Mouse (Mus musculus) bone marrow, adult 2 months (tissue): ENCODE measurements at regions not wholly inside any gene's neighbourhood (a gene's known extent, or its start where the extent isn't known, plus 50 kb on each side); places are given as distances from the start of the nearest gene placed in this dataset.

Experiments used
- H3K27ac ChIP-seq: fragments of 200-500 bp; 2 replicates; pipeline ENCODE4 v1.5.1; 2012; ENCODE audit warnings: low read depth, mild to moderate bottlenecking, control low read depth, inconsistent platforms, low read length; ENCODE audit not compliant: control insufficient read depth, poor library complexity, insufficient read depth
- H3K4me1 ChIP-seq: fragments of 200-500 bp; 2 replicates; pipeline ENCODE4 v1.6.1; 2011; ENCODE audit warnings: low read length; ENCODE audit not compliant: control insufficient read depth, insufficient read depth
- H3K4me3 ChIP-seq: fragments of 200-500 bp; replicated peaks from 2 replicates; pipeline ENCODE3; 2011; ENCODE audit warnings: mild to moderate bottlenecking, low read depth, low read length, control low read depth; ENCODE audit not compliant: control insufficient read depth
- CTCF ChIP-seq: fragments of 200-500 bp; IDR thresholded peaks from 2 replicates; pipeline ENCODE4 v1.5.1; 2011; ENCODE audit warnings: low read length, control low read depth; ENCODE audit not compliant: control insufficient read depth, insufficient read depth
- POLR2A ChIP-seq: fragments of 200-500 bp; IDR thresholded peaks from 2 replicates; pipeline ENCODE4 v1.6.1; 2011; ENCODE audit warnings: low read depth, mild to moderate bottlenecking, control low read depth, low read length, borderline replicate concordance; ENCODE audit not compliant: control insufficient read depth
- WGBS: fragments of 180-500 bp; shearing (Covaris S2); methylation state at CpG from one replicate; pipeline ENCODE4 v1.1.7; 2018; 5-methylcytosine and 5-hydroxymethylcytosine counted together

DNA sequence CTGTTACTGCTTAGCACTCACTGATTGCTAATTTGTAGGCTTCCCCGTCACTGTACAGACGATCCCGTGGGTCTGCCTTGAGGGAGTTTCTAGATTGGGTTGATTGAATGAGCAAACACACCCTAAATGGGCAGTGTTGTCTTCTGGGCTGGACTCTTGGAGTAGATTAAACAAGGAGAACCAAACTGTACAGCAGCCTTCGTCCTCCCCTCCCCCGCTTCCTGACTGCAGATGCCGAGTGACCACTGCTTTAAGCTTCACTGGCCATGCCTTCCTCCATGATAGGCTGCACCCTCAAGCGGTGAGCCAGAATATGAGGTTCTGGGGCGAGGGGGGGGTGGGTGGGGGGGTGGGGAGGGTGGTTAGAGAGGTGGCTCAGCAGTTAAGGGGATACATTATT, 201.5 kb upstream of the Zfp64 start:
- WGBS: 26% methylated on average over 8 of the region's 8 CpGs
- TF ChIP-seq CTCF (no peak), POLR2A (no peak)
- no peak overlapping the region for H3K4me3 ChIP-seq
- H3K27ac ChIP-seq: no peak overlapping the region
- H3K4me1 ChIP-seq: no peaks in the 10 kb centered on the region

GRCm38 (mm10) chr2:169154881-169155280, 199.5 kb upstream of the Zfp64 start:
- Histone ChIP-seq H3K27ac (no peak overlapping the region), H3K4me3 (no peak overlapping the region), H3K4me1 (no peaks in the 10 kb centered on the region)
- TF ChIP-seq POLR2A (no peak), CTCF (no peak)
- 84% methylated on average over 12 of the region's 12 CpGs for WGBS

DNA sequence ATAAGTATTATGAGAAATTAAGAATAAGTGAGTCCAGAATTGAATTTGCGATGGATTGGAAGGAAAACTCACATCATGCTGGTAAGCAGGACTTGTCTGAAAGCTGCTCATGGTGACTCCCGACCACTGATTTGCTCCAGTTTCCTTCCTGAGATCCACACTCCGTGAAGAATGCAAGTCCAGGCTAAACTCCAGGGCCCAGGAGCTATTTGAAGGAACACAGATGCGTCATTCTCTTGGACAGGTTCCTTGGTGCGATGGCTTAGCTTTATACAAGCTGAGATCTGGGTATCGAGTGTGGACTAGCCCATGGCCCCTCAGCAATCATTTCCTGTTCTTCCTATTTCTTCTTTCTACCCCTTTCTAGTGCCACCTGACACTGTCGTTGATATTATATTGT, 192.3 kb upstream of the Zfp64 start:
- Histone ChIP-seq H3K27ac (no peak overlapping the region), H3K4me3 (no peak overlapping the region), H3K4me1 (no peaks in the 10 kb centered on the region)
- WGBS: 65% methylated on average over 7 of the region's 7 CpGs
- TF ChIP-seq CTCF: no peak
- no peak for TF ChIP-seq POLR2A

DNA sequence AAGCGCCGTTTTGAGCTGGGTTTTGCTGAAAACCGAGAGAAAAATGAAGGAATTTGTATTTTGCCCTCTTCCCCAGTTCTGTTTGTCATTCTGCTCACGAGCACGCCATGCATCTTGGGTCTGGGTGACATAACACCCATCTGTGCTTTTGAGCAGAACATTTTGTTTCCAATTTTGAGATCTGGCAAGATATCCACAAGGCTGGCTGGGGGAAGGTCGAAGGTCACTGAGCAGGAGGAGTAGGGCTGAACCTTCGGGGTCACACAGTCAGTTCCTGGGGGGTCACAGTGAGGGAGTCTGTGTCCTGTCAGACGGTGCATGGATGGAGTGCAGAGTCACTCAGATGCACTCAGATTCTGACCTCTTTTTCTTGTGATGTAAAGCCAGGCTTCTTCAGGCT, 186.8 kb upstream of the Zfp64 start:
- Histone ChIP-seq H3K4me3 (no peak overlapping the region), H3K27ac (no peak overlapping the region), H3K4me1 (no peaks in the 10 kb centered on the region)
- WGBS: 82% methylated on average over 8 of the region's 8 CpGs
- no peak for TF ChIP-seq POLR2A
- TF ChIP-seq CTCF: no peak

- H3K4me1 ChIP-seq: no peaks in the 10 kb centered on the region
- WGBS: 54% methylated on average over 15 of the region's 15 CpGs
- no peak overlapping the region for H3K27ac ChIP-seq
- H3K4me3 ChIP-seq: no peak overlapping the region
- TF ChIP-seq POLR2A: no peak
- no peak for TF ChIP-seq CTCF
These were observed 178.5 kb upstream of the Zfp64 start for GRCm38 (mm10) chr2:169133855-169134254.

GRCm38 (mm10) chr2:169125476-169125875, 170.1 kb upstream of the Zfp64 start:
- H3K27ac ChIP-seq: no peak overlapping the region
- no peak overlapping the region for H3K4me3 ChIP-seq
- no peaks in the 10 kb centered on the region for H3K4me1 ChIP-seq
- WGBS: 81% methylated on average over 10 of the region's 10 CpGs
- TF ChIP-seq POLR2A (no peak), CTCF (no peak)

GRCm38 (mm10) chr2:169122887-169123286, 167.5 kb upstream of the Zfp64 start:
- H3K4me1 ChIP-seq: no peaks in the 10 kb centered on the region; the same call in none of the 2 replicates
- peak; percentile 33; the same call in 1 of the 2 replicates for TF ChIP-seq CTCF
- TF ChIP-seq POLR2A: no peak
- H3K4me3 ChIP-seq: no peak overlapping the region
- 78% methylated on average over 7 of the region's 7 CpGs for WGBS
- H3K27ac ChIP-seq: no peak overlapping the region

DNA sequence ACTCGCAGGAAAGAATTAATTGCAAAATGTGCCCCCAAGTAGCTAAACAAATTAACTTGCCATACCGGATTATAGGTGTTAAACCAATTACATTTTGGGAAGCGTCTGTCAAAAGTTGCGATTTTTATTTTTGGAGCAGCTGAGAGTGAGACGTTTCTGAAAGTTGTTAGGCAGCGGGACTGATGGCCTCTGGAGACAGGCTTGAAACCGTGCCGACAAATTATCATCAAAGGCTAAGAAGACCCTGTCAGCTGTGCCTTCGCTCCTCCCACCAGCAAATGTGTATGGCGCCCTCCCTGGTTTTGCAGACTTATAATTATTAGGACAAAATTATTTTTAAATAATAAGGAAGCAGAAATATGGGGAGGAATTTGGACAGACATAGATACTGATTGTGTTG, 161.5 kb upstream of the Zfp64 start:
- H3K27ac ChIP-seq: no peak overlapping the region
- 79% methylated on average over 10 of the region's 10 CpGs for WGBS
- TF ChIP-seq CTCF (no peak), POLR2A (no peak)
- H3K4me3 ChIP-seq: no peak overlapping the region
- H3K4me1 ChIP-seq: no peaks in the 10 kb centered on the region; the same call in none of the 2 replicates

DNA sequence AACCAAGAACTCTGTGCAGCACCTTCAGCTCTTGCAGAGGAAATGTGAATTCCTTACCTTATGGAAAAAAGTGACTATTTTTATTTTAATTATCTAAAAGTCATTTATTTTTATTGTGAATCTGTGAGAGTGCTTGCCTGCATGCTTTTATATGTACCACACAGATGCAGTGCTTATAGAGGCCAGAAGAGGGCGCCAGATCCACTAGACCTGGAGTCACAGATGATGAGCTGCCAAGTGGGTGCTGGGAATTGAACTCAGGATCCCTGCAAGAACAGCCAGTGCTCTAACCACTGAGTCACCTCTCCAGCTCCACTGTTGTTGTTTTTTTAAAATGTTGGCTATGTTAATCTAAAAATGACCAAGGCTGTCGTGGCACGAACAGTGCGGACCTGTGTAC, 153.7 kb upstream of the Zfp64 start:
- Histone ChIP-seq H3K27ac (no peak overlapping the region), H3K4me3 (no peak overlapping the region), H3K4me1 (no peaks in the 10 kb centered on the region)
- 79% methylated on average over 4 of the region's 4 CpGs for WGBS
- TF ChIP-seq CTCF (0 out of 2 replicates have a peak, but pooled peaks have one; percentile 30), POLR2A (no peak)
